8 mouse cellular contexts compared by ENCODE assay signal in genomic region chrX:61116010-61116447, GRCm38 (mm10).
DNase-seq lines count a peak whose midpoint lies in the region; ATAC-seq and TF ChIP-seq lines count a peak whose summit lies in the region.

No protein-coding gene starts in this region.

- no peak overlapping the region for H3K27ac ChIP-seq in heart, embryonic 14.5 days (replicated peaks in 1 of 2; ENCODE audit: control insufficient read depth in 1 of 2, insufficient read depth in 1 of 2, low read depth in 2 of 2, low read length in 2 of 2)
- no peak overlapping the region; the same call in 1 of the 2 replicates for H3K27ac ChIP-seq in olfactory bulb, adult 2 months (ENCODE audit: insufficient read depth, low read depth, low read length)

- no peak for DNase-seq in heart, postnatal 25 days (ENCODE audit: low spot score)
- DNase-seq in left cerebral cortex, adult 9 months (ENCODE audit: low spot score in 2 of 2): peak; percentile 27 to 59
- no peak for DNase-seq in kidney, postnatal 4 days
- no peak for DNase-seq in heart, adult 18-20 months
- no peak for DNase-seq in heart, adult 9 months (ENCODE audit: low spot score in 2 of 2)

- no peaks in the 10 kb centered on the region for H3K36me3 ChIP-seq in heart, embryonic 14.5 days (ENCODE audit: control insufficient read depth, insufficient read depth, low read length)

- H3K9me3 ChIP-seq in heart, embryonic 14.5 days (ENCODE audit: control insufficient read depth, low read length): no peaks in the 10 kb centered on the region

- no peak overlapping the region for H3K4me3 ChIP-seq in heart, embryonic 14.5 days (ENCODE audit: control insufficient read depth in 1 of 2, insufficient read depth in 1 of 2, low read depth in 1 of 2, low read length in 2 of 2)
- no peak overlapping the region for H3K4me3 ChIP-seq in olfactory bulb, adult 2 months (ENCODE audit: insufficient read depth, low read depth, low read length)

- ATAC-seq in heart, embryonic 14.5 days (ENCODE audit: insufficient number of reproducible peaks, insufficient read depth, low FRiP score, low read depth): no peak
- ATAC-seq in frontal cortex, adult (ENCODE audit: low TSS enrichment): peak; percentile 79

- H3K4me2 ChIP-seq in heart, embryonic 14.5 days (ENCODE audit: low read length): peak overlapping the region; percentile 39

- H3K9ac ChIP-seq in heart, embryonic 14.5 days (ENCODE audit: low read length): no peak overlapping the region

- no peaks in the 10 kb centered on the region for H3K27me3 ChIP-seq in heart, embryonic 14.5 days (ENCODE audit: control insufficient read depth, insufficient read depth, low read length)

- TF ChIP-seq POLR2A in olfactory bulb, adult 2 months (IDR thresholded peaks at IDR 0.05; ENCODE audit: insufficient read depth, low read depth, low read length): peak; percentile 37; the same call in 1 of the 2 replicates

- TF ChIP-seq CTCF in olfactory bulb, adult 2 months (IDR thresholded peaks at IDR 0.05; ENCODE audit: insufficient read depth, low read depth, low read length): no peak

- 40% methylated on average over 10 of the region's 10 CpGs for WGBS in heart, embryonic 14.5 days
- WGBS in olfactory bulb, adult 2 months: 15% methylated on average over 10 of the region's 10 CpGs

- intact Hi-C loops in heart, postnatal 25 days (cut with DNase I): no loop called here

- no peaks in the 10 kb centered on the region for H3K4me1 ChIP-seq in heart, embryonic 14.5 days (ENCODE audit: control insufficient read depth in 2 of 2, insufficient read depth in 2 of 2, low read length in 2 of 2)
- no peaks in the 10 kb centered on the region for H3K4me1 ChIP-seq in olfactory bulb, adult 2 months (ENCODE audit: control insufficient read depth, insufficient read depth, low read length)

Comparison
In these comparisons a context has a peak if more than half of its experiments do, and no peak if none do; other contexts are left out.
1. DNase-seq: peak in left cerebral cortex, adult 9 months (2 of 2); none in heart, postnatal 25 days (single experiment), kidney, postnatal 4 days (0 of 2), heart, adult 18-20 months (0 of 2) and heart, adult 9 months (0 of 2).